Mouse (Mus musculus) stomach, embryonic 14.5 days (tissue): ENCODE data around the gene Eid2b. TPM values are rescaled to one million over a fixed set of nuclear protein-coding genes. Genes with fewer than 3 reads are reported as not detected.
A peak's percentile ranks its signal among the peaks of the same experiment; 100 is the strongest.
"Not testable (repeated sequence)": the region's sequence is repeated elsewhere in the genome, so short reads cannot be mapped to it uniquely, and the experiment has no call there.

ENCODE experiments used
- ATAC-seq: fragments of 200-750 bp; cut with Nextera tagmentation; 2 replicates; pipeline ENCODE4 v1.8.0; 2017; ENCODE audit warnings: low read depth, moderate TSS enrichment; ENCODE audit not compliant: insufficient number of reproducible peaks, insufficient read depth, low FRiP score
- H3K27ac ChIP-seq: fragments of 300-500 bp; sonication (generic); 2 replicates; pipeline ENCODE4 v1.5.1; 2014; ENCODE audit warnings: mild to moderate bottlenecking, low read length, moderate library complexity, mixed read lengths
- H3K27me3 ChIP-seq: fragments of 300-500 bp; sonication (generic); 2 replicates; pipeline ENCODE4 v1.6.1; 2014; ENCODE audit warnings: low read length, control low read depth, mixed read lengths; ENCODE audit not compliant: control insufficient read depth, insufficient read depth
- H3K36me3 ChIP-seq: fragments of 300-500 bp; sonication (generic); 2 replicates; pipeline ENCODE4 v1.6.1; 2014; ENCODE audit warnings: mild to moderate bottlenecking, control low read depth, low read length, moderate library complexity, mixed read lengths; ENCODE audit not compliant: control insufficient read depth, insufficient read depth
- H3K4me1 ChIP-seq: fragments of 300-500 bp; sonication (generic); 2 replicates; pipeline ENCODE4 v1.6.1; 2014; ENCODE audit warnings: low read length, control low read depth, mixed read lengths; ENCODE audit not compliant: control insufficient read depth, insufficient read depth
- H3K4me2 ChIP-seq: fragments of 300-500 bp; sonication (generic); replicated peaks from 2 replicates; pipeline ENCODE4 v1.6.1; 2014; ENCODE audit warnings: low read depth, low read length, control low read depth
- H3K4me3 ChIP-seq: fragments of 300-500 bp; sonication (generic); 2 replicates; pipeline ENCODE4 v1.5.1; 2014; ENCODE audit warnings: low read depth, low read length, control low read depth
- H3K9ac ChIP-seq: fragments of 300-500 bp; sonication (generic); replicated peaks from 2 replicates; pipeline ENCODE4 v1.6.1; 2014; ENCODE audit warnings: low read depth, mild to moderate bottlenecking, control low read depth, low read length, moderate library complexity, mixed read lengths
- H3K9me3 ChIP-seq: fragments of 300-500 bp; sonication (generic); 2 replicates; pipeline ENCODE4 v1.6.1; 2016; ENCODE audit warnings: low read depth, low read length, control low read depth; ENCODE audit not compliant: control insufficient read depth
- WGBS: fragments of 180-500 bp; shearing (Covaris S2); extraction: QIAGEN DNeasy Blood & Tissue Kit; methylation state at CpG from one replicate; pipeline ENCODE4 v1.1.7; 2014; 5-methylcytosine and 5-hydroxymethylcytosine counted together
- polyA plus RNA-seq: library from polyadenylated mRNA; unstranded; fragments of >200 nt; fragmentation: Nextera tagmentation; extraction: Ambion mirVana; gene quantifications from 2 replicates; pipeline ENCODE4 v1.2.1, GENCODE M21; 2014

Eid2b gene
- polyA plus RNA-seq: 9.9 and 11.4 TPM in 2 replicates

DNA sequence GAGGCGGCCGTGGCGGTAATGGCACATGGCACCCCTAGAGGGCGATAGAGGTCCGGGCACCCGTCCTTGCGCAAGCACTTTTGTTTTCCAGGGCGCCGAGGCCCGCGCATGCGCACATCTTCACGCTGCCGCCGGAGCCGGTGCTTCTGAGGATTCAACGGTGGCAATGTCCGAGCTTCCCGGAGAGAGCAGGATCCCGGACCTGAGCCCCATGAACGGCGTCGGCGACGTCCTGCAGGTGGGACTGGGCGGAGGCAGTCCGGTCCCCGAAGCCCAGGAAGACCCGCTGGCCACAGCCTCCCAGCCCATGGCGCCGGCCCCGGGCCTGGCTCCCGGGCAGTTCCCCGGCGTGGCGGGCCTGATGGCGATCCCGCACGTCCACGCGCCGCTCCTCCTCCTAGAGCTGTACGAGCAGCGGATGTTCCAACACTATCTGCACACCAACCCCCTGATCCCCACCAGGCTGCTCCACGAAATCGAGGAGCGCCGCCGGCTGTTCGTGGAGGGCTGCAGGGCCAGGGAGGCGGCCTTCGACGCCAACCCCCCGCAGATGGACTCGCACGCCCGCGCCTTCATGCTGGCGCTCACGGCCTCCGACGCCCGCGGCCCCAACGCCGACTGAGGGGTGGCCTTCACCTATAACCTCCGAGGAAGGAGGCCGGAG, at the start of gene Eid2b:
Eid2b (plus strand) TSS at position 125 of the 664 bp plus-strand sequence.
- Histone ChIP-seq H3K9ac (peak within 1 kb of the TSS; percentile 84), H3K4me1 (no peaks in the 10 kb centered on the region), H3K4me3 (peak within 1 kb of the TSS; percentile 66), H3K36me3 (no peaks in the 10 kb centered on the region), H3K27ac (peak within 1 kb of the TSS; percentile 75; the same call in 1 of the 2 replicates), H3K27me3 (no peaks in the 10 kb centered on the region), H3K4me2 (peak within 1 kb of the TSS; percentile 86), H3K9me3 (no peaks in the 10 kb centered on the region)
- WGBS: 3% methylated on average over 68 of the region's 68 CpGs
- ATAC-seq: peak; percentile 68

DNA sequence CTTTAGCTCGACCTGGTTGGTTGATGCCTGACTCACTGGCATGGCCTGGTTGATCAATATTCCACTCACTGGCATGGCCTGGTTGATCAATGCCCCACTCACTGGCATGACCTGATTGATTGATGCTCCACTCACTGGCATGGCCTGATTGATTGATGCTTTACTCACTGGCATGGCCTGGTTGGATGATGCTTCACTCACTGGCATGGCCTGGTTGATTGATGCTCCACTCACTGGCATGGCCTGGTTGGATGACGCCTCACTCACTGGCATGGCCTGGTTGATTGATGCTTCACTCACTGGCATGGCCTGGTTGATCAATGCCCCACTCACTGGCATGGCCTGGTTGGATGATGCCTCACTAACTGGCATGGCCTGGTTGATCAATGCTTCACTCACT, 33.6 kb upstream of the Eid2b start:
- 69% methylated on average over 2 of the region's 2 CpGs for WGBS
- H3K27me3 ChIP-seq, H3K9me3 ChIP-seq, H3K4me1 ChIP-seq, H3K36me3 ChIP-seq, H3K27ac ChIP-seq, H3K4me2 ChIP-seq, ATAC-seq, H3K9ac ChIP-seq, H3K4me3 ChIP-seq: not testable (repeated sequence)

DNA sequence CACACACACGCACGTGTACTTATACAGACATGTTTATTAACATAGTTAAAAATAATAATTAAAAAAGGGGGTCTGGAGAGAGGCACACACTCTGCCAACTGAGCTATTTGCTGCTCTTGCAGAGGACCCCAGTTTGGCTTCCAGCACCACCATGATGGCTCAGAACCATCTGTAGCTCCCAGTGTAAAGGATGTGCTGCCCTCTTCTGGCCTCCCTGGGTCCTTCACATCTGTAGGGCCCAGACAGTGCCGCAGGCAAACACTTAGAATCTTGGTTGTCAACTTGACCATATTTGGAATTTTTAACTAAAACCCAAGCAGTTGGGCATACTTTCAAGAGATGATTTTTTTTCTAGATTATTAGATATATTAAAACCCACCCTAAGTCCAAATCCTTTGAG, 28.6 kb upstream of the Eid2b start:
- Histone ChIP-seq H3K4me3 (no peak overlapping the region), H3K4me1 (no peaks in the 10 kb centered on the region), H3K27me3 (no peaks in the 10 kb centered on the region), H3K9me3 (no peaks in the 10 kb centered on the region), H3K36me3 (no peaks in the 10 kb centered on the region), H3K9ac (no peak overlapping the region), H3K4me2 (no peak overlapping the region), H3K27ac (no peak overlapping the region)
- ATAC-seq: no peak
- WGBS: 85% methylated on average over 3 of the region's 3 CpGs

DNA sequence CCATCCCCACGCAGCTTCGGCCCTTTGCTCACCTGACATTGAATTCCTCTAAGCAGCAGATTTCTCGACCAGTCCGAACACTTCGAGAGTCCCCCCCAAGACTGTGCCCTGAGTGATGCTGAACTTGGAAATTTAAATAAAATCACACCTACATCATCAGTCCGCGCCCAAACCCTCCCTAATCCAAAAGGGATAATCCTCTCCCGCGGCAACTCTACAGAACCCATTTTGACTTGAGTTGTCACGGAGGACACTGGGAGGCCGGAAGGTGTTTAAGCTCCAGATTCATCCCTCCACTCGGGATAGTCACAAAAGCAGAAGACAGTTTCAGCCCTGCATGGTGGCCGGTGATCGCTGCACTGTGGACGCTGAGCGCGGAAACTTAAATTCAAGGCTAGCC, 25.6 kb upstream of the Eid2b start:
- H3K4me2 ChIP-seq: no peak overlapping the region
- no peak overlapping the region for H3K4me3 ChIP-seq
- no peaks in the 10 kb centered on the region; the same call in 1 of the 2 replicates for H3K9me3 ChIP-seq
- H3K27me3 ChIP-seq: no peaks in the 10 kb centered on the region
- no peak overlapping the region for H3K9ac ChIP-seq
- H3K4me1 ChIP-seq: no peaks in the 10 kb centered on the region
- no peak for ATAC-seq
- WGBS: 83% methylated on average over 17 of the region's 17 CpGs
- no peak overlapping the region for H3K27ac ChIP-seq
- no peaks in the 10 kb centered on the region for H3K36me3 ChIP-seq

DNA sequence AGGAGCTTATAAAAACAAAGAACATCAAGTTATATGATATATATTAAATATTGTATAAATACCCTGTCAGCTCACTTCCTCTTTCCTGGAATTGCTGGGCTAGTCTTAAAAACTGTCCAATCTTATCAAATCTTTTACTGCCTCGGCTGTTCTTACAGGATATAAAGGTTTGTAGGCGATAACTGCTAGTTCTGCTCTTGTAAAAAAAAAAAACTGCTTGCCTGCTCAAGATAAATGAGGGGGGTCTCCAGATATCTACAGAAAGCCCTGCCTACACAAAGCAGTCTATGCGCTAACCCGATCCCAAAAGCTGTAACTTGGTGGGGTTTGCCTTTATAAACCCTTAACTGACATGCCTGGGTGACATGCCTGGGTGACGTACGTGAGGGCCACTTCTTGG, 22.9 kb upstream of the Eid2b start:
- Histone ChIP-seq H3K27me3 (no peaks in the 10 kb centered on the region), H3K9me3 (no peaks in the 10 kb centered on the region; the same call in 1 of the 2 replicates), H3K9ac (no peak overlapping the region), H3K4me2 (no peak overlapping the region), H3K4me3 (no peak overlapping the region), H3K36me3 (no peaks in the 10 kb centered on the region), H3K4me1 (no peaks in the 10 kb centered on the region), H3K27ac (no peak overlapping the region)
- ATAC-seq: no peak
- WGBS: 77% methylated on average over 6 of the region's 6 CpGs

DNA sequence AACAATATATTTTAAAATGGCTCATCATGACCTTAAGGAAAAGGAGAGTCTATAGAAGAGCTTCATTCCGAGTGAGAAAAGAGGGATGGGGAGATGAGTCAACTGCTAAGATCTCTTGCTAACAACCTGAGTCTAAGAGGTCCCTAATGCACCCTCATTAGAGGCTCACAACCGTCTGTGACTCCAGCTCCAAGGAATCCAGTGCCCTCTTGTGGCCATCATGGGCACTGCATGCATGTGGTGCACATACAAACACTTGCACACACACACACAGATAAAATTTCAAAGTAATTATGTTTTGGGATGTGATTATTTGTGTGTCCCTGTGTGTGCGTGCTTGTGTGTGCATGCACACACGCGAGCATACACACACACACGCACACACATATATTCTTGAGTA, 22.1 kb upstream of the Eid2b start:
- Histone ChIP-seq H3K9me3 (no peaks in the 10 kb centered on the region; the same call in 1 of the 2 replicates), H3K4me2 (no peak overlapping the region), H3K36me3 (no peaks in the 10 kb centered on the region), H3K4me1 (no peaks in the 10 kb centered on the region), H3K4me3 (no peak overlapping the region), H3K27ac (no peak overlapping the region), H3K9ac (no peak overlapping the region), H3K27me3 (no peaks in the 10 kb centered on the region)
- 84% methylated on average over 6 of the region's 6 CpGs for WGBS
- no peak for ATAC-seq

DNA sequence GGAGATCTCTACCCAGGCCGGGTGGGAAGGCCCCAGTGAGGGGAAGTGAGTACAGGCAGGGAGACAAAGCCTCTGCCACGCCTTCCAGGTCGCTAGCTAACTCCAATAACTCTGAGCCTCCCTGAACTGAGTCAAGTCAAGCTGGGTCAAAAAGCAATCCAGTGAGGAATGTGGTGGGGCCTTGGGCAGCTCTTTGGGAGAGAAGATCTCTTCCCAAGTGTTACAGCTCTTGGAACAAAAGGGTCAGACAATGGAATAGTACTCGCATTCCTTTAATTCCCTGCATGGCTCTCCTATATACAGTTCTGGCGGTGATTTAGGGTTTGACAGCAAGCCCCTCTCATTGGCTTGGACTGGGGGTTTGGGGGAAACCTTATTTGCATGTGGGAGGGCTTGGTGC, 14.7 kb upstream of the Eid2b start:
- H3K9ac ChIP-seq: no peak overlapping the region
- H3K36me3 ChIP-seq: no peaks in the 10 kb centered on the region
- no peak overlapping the region for H3K27ac ChIP-seq
- no peaks in the 10 kb centered on the region for H3K4me1 ChIP-seq
- no peak for ATAC-seq
- WGBS: 41% methylated on average over 5 of the region's 5 CpGs
- H3K4me2 ChIP-seq: no peak overlapping the region
- no peak overlapping the region for H3K4me3 ChIP-seq
- no peaks in the 10 kb centered on the region for H3K9me3 ChIP-seq
- no peaks in the 10 kb centered on the region for H3K27me3 ChIP-seq

DNA sequence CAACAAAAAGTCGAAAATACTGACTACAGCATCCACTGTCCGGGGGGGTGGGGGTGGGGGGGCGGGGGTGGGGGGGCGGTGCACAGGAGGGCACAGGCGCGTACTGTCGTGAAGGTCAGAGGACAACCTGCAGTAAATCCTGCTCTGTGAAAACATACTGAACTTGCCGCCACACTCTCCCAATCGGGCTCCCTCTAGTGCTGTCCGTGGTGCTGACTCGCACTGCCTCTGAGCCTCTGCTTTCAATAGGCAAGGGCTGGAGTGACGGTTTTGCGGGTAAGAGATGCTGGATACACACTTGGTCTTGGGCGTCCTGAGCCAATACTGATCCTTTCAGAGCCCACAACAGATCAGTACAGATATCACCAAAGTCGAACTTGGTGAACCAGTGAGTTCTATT, 13.8 kb upstream of the Eid2b start:
- ATAC-seq: no peak
- WGBS: 4% methylated on average over 14 of the region's 15 CpGs

DNA sequence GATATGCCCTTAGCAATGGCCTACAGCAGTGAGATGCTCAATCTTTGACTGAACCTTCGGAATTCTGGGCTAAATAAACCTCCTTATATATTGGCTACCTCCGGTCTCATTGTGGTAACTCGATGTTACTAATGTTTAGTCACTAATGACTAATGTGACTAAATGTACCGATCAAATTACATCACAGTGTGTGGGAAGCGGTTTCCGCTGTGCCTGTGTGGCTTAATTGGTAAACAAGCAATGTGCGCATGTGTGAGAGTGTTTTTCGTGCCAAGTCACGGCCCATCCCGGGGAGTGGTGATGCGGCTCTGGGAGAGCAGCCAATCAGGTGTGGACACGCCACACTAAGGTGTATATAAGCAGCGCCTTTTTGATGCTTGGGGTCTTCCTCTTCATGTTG, 12.1 kb upstream of the Eid2b start:
- H3K4me3 ChIP-seq: no peak overlapping the region
- no peaks in the 10 kb centered on the region for H3K27me3 ChIP-seq
- no peaks in the 10 kb centered on the region for H3K4me1 ChIP-seq
- no peaks in the 10 kb centered on the region for H3K9me3 ChIP-seq
- WGBS: 90% methylated on average over 13 of the region's 13 CpGs
- no peak overlapping the region for H3K9ac ChIP-seq
- no peak overlapping the region for H3K27ac ChIP-seq
- no peak for ATAC-seq
- no peak overlapping the region for H3K4me2 ChIP-seq
- H3K36me3 ChIP-seq: no peaks in the 10 kb centered on the region; the same call in 1 of the 2 replicates

More for the DNA sequence above, 13.8 kb upstream of the Eid2b start:
- Histone ChIP-seq H3K4me1 (no peaks in the 10 kb centered on the region), H3K9me3 (no peaks in the 10 kb centered on the region), H3K27me3 (no peaks in the 10 kb centered on the region), H3K4me2 (no peak overlapping the region), H3K9ac (no peak overlapping the region), H3K4me3 (no peak overlapping the region), H3K36me3 (no peaks in the 10 kb centered on the region), H3K27ac (no peak overlapping the region)
